Mouse (Mus musculus): ENCODE data around the gene Adgrg3. TPM values are rescaled to one million over a fixed set of nuclear protein-coding genes. Genes with fewer than 3 reads are reported as not detected.
A peak's percentile ranks its signal among the peaks of the same experiment; 100 is the strongest.

The Adgrg3 gene
- 3.0 and 3.1 TPM in 2 replicates for polyA plus RNA-seq (2015; fragmentation: Nextera tagmentation; extraction: Ambion mirVana)

DNA sequence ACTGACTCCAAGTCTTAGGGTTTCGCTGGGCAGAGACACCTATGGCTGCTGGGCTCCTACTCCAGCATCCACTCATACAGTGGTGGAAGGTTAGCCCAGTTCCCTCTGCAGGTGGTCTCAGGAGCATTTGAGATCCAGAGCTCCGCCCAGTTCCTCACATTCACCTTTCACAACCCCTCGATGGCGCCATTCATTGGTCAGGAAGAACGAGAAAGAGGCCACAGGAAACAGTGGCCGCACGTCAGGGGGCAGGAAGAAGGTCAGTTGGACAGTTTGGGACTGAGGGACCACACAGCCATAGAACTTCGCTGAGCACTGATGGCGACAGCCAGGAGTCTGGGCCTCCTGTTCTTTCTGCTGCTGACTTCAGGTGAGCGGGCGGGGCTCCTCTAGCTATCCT, at the start of gene Adgrg3:
Gene Adgrg3, plus strand, starts transcription at position 242 of the 400 bp plus-strand sequence.
- Histone ChIP-seq H3K27ac (replicated peaks) (no peak within 1 kb of the TSS), H3K36me3 (no peaks in the 10 kb centered on the region), H3K27me3 (replicated peaks) (no peaks in the 10 kb centered on the region), H3K9me3 (no peaks in the 10 kb centered on the region), H3K4me1 (no peaks in the 10 kb centered on the region), H3K4me3 (no peak within 1 kb of the TSS), H3K9ac (no peak within 1 kb of the TSS), H3K4me2 (no peak within 1 kb of the TSS)
- ATAC-seq (ENCODE audit: extremely low read depth, insufficient number of reproducible peaks, low FRiP score, low TSS enrichment), result no peak
- WGBS, result 64% methylated on average over 11 of the region's 11 CpGs

DNA sequence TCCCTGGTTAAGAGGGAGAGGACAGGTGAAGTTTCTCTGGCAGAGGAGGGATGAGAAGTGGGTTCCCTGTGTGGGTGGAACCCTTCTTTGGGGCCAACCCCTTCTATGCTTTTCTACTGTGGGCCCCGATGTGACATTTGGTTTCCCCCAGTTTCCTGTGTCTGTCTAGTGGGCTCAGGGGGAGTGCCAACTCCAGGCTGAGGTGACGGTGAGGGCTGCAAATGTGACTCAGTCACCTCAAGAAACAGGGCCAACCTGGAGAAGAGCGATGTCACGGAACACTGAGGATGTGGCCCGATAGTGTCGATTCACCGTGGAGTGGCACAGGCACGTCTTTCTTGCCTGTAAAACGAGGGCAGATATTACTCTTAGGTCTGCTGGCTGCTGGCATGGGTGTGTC, 44.2 kb upstream of the Adgrg3 start:
- H3K4me3 ChIP-seq, result no peak overlapping the region
- no peak overlapping the region for H3K27ac ChIP-seq (replicated peaks)
- no peaks in the 10 kb centered on the region for H3K36me3 ChIP-seq
- ATAC-seq (ENCODE audit: extremely low read depth, insufficient number of reproducible peaks, low FRiP score, low TSS enrichment), result no peak
- H3K4me1 ChIP-seq, result peaks cover 17% of the 10 kb centered on the region
- 87% methylated on average over 9 of the region's 9 CpGs for WGBS
- no peaks in the 10 kb centered on the region for H3K9me3 ChIP-seq
- H3K27me3 ChIP-seq (replicated peaks), result peaks cover 45% of the 10 kb centered on the region
- no peak overlapping the region for H3K4me2 ChIP-seq
- H3K9ac ChIP-seq, result no peak overlapping the region

DNA sequence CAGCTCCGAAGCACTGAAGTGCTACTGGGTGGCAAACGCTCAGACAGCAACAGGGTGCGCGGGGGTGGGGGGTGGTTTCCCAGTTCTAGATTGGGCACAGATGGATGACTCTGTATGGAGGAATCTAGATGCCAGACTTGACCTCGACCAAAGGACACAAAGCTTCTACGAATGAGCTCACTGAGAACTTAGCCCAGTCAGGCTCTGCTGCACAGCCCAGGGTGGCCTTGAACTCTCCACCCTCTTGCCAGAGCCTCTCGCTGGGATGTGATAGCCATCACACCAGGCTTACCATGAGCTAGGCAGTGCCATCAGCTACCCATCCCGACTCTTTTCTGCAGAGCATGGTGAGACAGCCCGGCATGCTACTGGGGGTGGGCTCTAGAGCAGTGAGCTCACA, 43.7 kb upstream of the Adgrg3 start:
- peaks cover 22% of the 10 kb centered on the region for H3K4me1 ChIP-seq
- ATAC-seq (ENCODE audit: extremely low read depth, insufficient number of reproducible peaks, low FRiP score, low TSS enrichment), result no peak
- no peak overlapping the region for H3K27ac ChIP-seq (replicated peaks)
- H3K4me3 ChIP-seq, result no peak overlapping the region
- 77% methylated on average over 9 of the region's 9 CpGs for WGBS
- no peaks in the 10 kb centered on the region for H3K36me3 ChIP-seq
- no peaks in the 10 kb centered on the region for H3K9me3 ChIP-seq
- H3K9ac ChIP-seq, result no peak overlapping the region
- H3K4me2 ChIP-seq, result no peak overlapping the region
- peaks cover 50% of the 10 kb centered on the region for H3K27me3 ChIP-seq (replicated peaks)

DNA sequence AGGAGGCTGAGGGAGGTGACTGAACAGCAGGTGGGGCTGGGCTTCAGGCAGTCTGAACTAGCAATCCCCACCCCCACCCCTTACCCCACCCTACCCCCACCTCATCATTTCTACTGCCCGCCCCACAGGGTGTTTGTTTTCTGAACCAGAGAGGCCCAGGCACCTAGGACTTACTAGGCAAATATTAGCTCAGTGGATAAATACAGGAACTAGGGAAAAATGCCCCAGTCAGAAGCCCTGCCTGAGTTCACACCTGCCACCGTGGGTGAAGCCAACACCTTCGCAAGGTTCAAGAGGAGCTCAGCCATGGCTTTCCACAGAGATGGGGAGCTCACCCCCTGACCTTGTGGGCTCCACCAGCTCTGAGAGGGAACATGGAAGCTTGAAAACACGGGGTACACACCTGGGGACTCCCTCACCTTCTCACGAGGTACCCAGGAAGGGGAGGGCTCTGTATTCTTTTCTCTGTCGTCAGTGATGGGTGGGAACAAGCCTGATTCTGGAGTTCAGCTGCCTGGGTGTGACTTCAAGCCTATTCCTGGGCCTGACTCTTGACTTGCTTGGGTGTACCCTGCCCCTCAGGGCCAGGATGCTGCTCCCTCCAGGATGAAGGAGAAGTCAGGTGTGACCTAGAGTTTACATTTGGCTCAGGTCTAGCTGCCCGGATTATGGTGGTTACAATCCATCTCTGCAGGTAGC, 42.9 kb upstream of the Adgrg3 start, which contains the start of gene Adgrg1:
Gene Adgrg1, plus strand, starts transcription at position 285 of the 699 bp plus-strand sequence.
- Histone ChIP-seq H3K27me3 (replicated peaks) (peaks cover 56% of the 10 kb centered on the region), H3K4me1 (peaks cover 25% of the 10 kb centered on the region), H3K27ac (replicated peaks) (no peak within 1 kb of the TSS), H3K9me3 (no peaks in the 10 kb centered on the region), H3K4me3 (no peak within 1 kb of the TSS), H3K36me3 (no peaks in the 10 kb centered on the region), H3K4me2 (no peak within 1 kb of the TSS), H3K9ac (no peak within 1 kb of the TSS)
- 44% methylated on average over 7 of the region's 7 CpGs for WGBS
- ATAC-seq (ENCODE audit: extremely low read depth, insufficient number of reproducible peaks, low FRiP score, low TSS enrichment), result no peak

DNA sequence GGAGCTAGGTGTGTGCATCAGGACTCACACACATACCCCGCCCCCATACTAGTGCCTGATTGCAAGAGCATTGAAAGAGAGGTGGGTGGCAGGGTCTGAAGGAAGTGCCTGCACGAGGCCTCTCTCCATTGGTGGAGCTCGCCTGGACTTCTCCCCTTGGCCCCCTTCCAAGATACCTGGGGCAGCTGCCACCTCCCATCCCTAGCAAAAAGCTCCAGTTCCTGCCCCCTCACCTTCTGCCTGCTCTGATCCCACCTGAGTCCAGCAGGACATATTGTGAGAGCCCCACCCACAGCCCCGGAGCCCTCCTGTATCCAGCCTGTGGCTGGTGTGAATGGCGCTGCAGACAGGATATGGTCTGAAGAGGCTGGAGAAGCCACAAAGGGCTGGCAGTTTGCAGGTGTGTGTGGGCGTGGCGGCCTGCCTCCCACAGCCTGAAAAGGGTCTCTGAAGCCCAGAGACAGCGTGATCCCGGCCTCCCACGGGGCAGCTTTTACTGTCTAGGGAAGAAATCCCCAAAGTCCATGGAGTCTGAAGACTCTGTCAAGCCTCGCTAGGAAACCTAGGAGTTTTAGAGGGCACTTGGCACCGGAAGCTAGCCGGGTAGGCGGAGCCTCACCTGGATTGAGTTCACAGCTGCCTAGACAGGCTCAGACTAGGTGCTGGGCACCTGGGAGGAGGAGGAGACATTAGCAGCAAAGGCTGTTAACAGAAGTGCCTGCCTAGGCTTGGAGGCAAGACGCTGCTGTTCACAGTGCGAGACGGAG, 40.7 kb upstream of the Adgrg3 start:
- Histone ChIP-seq H3K36me3 (no peaks in the 10 kb centered on the region), H3K27me3 (replicated peaks) (peaks cover 63% of the 10 kb centered on the region)

DNA sequence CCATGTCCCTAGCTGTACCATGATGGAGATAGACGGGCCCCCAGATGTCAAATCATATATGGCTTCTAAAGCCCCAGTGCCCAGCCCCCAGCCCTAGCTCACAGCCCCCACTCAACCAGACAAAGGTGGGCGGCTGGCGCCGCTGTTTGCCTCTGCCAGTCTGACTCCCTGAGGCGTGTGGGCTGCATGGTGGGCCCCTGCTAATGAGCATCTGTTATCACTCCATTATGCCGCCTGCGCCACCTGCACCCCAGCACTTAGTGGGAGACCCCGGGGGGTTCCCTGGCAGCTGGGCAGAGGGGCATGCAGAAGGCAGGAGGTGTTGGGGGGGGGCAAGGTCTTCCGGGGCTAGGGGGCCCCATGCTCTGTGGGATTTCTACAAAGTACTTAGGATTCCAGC, 39.4 kb upstream of the Adgrg3 start:
- no peak overlapping the region for H3K9ac ChIP-seq

More for the DNA sequence above, 40.7 kb upstream of the Adgrg3 start:
- Histone ChIP-seq H3K4me3 (peak overlapping the region; percentile 40), H3K27ac (replicated peaks) (no peak overlapping the region; the same call in 1 of the 2 replicates), H3K9ac (peak overlapping the region; percentile 64), H3K4me1 (peaks cover 34% of the 10 kb centered on the region), H3K4me2 (peak overlapping the region; percentile 61), H3K9me3 (no peaks in the 10 kb centered on the region)
- no peak for ATAC-seq (ENCODE audit: extremely low read depth, insufficient number of reproducible peaks, low FRiP score, low TSS enrichment)
- 14% methylated on average over 17 of the region's 17 CpGs for WGBS

DNA sequence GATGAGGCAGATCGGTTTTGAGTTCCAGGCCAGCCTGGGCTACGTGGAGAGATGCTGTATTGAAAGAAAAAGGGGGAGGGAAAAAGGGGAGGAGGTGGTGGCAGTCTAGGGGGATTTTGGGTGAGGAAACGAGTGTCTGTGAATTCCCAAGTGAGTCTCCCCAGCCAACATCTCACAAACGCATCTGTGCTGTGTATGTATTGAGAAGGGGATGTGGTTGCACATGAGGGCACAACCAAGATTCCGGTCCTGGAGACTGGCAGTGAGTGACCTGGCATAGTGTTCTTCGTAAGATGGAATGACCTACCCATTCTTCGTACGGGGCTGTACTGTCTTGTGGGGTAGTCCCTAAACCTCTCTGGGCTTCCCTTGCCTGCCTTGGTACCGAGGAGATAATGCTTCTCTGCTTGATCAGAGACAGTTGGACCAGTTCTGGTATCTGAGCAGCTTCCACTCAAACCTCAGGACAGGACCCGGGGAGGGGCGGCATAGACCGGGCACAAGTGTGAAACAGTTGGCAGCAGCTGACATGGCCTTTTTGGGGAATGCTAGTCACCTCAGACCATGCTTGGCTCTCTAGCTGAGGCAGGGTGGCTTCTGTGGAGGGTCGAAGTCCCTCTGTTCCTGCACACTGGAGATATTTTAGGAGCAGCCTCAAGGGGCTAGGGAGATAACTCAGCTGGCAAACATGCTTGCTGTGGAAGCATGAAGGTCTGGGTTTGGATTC, 38.7 kb upstream of the Adgrg3 start:
- Histone ChIP-seq H3K27me3 (replicated peaks) (peaks cover 63% of the 10 kb centered on the region), H3K4me2 (no peak overlapping the region), H3K36me3 (no peaks in the 10 kb centered on the region), H3K9ac (no peak overlapping the region), H3K4me1 (peaks cover 47% of the 10 kb centered on the region), H3K9me3 (no peaks in the 10 kb centered on the region), H3K27ac (replicated peaks) (no peak overlapping the region), H3K4me3 (no peak overlapping the region)
- no peak for ATAC-seq (ENCODE audit: extremely low read depth, insufficient number of reproducible peaks, low FRiP score, low TSS enrichment)
- WGBS, result 68% methylated on average over 13 of the region's 13 CpGs

More for the DNA sequence above, 39.4 kb upstream of the Adgrg3 start:
- no peak for ATAC-seq (ENCODE audit: extremely low read depth, insufficient number of reproducible peaks, low FRiP score, low TSS enrichment)
- Histone ChIP-seq H3K9me3 (no peaks in the 10 kb centered on the region), H3K36me3 (no peaks in the 10 kb centered on the region), H3K27ac (replicated peaks) (no peak overlapping the region), H3K4me2 (peak overlapping the region; percentile 61; the same call in 1 of the 2 replicates), H3K4me1 (peaks cover 41% of the 10 kb centered on the region), H3K4me3 (peak overlapping the region; percentile 40; the same call in 1 of the 2 replicates), H3K27me3 (replicated peaks) (peaks cover 63% of the 10 kb centered on the region)
- WGBS, result 47% methylated on average over 9 of the region's 9 CpGs

DNA sequence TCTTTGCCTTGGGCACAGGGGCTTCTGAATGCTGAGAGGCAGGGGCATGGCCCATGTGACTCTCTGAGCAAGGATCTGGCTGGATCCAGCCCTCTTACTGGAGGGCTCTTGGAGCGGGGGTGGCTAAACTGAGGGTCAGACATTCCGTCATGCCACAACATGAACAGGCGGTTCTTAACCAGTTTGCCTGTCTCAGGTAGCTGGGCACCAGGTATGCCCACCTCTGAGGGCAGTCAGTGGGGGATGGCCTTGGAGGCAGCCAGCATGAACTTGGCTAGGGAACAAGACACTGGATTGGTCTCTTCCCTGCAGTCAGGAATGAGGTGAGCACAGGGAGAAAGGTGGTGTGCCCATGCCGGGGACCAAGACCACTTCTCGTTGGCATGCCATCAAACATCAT, 37.3 kb upstream of the Adgrg3 start:
- no peak for ATAC-seq (ENCODE audit: extremely low read depth, insufficient number of reproducible peaks, low FRiP score, low TSS enrichment)
- H3K4me2 ChIP-seq, result no peak overlapping the region
- peaks cover 49% of the 10 kb centered on the region for H3K27me3 ChIP-seq (replicated peaks)
- no peak overlapping the region for H3K27ac ChIP-seq (replicated peaks)
- 84% methylated on average over 5 of the region's 5 CpGs for WGBS
- H3K36me3 ChIP-seq, result no peaks in the 10 kb centered on the region
- H3K4me1 ChIP-seq, result peaks cover 61% of the 10 kb centered on the region
- H3K4me3 ChIP-seq, result no peak overlapping the region
- no peak overlapping the region for H3K9ac ChIP-seq
- H3K9me3 ChIP-seq, result no peaks in the 10 kb centered on the region

DNA sequence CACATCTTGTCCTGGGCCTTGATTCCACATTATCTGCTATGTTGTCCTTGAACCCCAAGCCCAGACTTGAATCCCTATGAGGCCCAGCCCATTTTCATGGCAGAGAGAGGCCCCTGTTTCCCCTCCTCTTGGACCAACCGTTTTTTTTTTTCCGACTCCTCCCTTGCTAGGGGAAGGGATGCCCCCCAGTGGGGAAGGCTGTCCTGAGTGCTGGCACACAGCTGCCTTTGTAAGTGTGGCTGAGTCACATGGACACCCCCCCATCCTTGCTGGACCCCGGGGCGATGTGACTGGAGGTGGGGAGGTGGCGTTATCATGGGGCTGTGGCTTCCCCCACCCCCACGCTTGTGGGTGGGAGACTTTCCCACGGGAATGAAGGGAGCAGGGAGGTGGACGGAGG, 36.5 kb upstream of the Adgrg3 start:
- peaks cover 66% of the 10 kb centered on the region for H3K4me1 ChIP-seq
- no peaks in the 10 kb centered on the region for H3K9me3 ChIP-seq
- no peak overlapping the region for H3K9ac ChIP-seq
- peaks cover 41% of the 10 kb centered on the region for H3K27me3 ChIP-seq (replicated peaks)
- WGBS, result 49% methylated on average over 8 of the region's 8 CpGs
- no peak overlapping the region for H3K27ac ChIP-seq (replicated peaks)
- no peak overlapping the region for H3K4me2 ChIP-seq
- H3K36me3 ChIP-seq, result no peaks in the 10 kb centered on the region
- ATAC-seq (ENCODE audit: extremely low read depth, insufficient number of reproducible peaks, low FRiP score, low TSS enrichment), result no peak
- no peak overlapping the region for H3K4me3 ChIP-seq

DNA sequence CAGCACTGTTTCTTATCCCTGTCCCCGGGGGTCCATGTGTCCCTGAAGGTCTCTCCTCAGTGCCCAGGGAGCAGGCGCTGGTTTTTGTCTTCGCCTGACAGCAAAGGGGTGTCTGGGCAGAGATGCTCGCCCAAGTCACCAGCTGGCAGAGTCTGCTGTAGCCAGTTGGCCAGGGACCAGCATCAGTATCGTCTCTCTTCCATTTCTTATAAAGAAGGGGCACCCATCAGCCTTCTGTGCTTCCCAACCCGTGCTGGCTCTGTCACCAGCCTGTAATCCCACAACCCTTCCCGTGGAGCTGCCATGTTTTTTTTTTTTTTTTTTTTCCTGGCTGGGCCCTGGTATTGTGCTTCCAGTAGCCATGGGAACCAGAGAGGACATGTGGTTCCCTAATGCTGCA, 35.6 kb upstream of the Adgrg3 start:
- Histone ChIP-seq H3K4me1 (peaks cover 71% of the 10 kb centered on the region), H3K9ac (no peak overlapping the region), H3K27me3 (replicated peaks) (peaks cover 33% of the 10 kb centered on the region), H3K36me3 (no peaks in the 10 kb centered on the region), H3K4me2 (no peak overlapping the region), H3K9me3 (no peaks in the 10 kb centered on the region), H3K27ac (replicated peaks) (no peak overlapping the region), H3K4me3 (no peak overlapping the region)
- ATAC-seq (ENCODE audit: extremely low read depth, insufficient number of reproducible peaks, low FRiP score, low TSS enrichment), result no peak
- WGBS, result 62% methylated on average over 7 of the region's 7 CpGs

DNA sequence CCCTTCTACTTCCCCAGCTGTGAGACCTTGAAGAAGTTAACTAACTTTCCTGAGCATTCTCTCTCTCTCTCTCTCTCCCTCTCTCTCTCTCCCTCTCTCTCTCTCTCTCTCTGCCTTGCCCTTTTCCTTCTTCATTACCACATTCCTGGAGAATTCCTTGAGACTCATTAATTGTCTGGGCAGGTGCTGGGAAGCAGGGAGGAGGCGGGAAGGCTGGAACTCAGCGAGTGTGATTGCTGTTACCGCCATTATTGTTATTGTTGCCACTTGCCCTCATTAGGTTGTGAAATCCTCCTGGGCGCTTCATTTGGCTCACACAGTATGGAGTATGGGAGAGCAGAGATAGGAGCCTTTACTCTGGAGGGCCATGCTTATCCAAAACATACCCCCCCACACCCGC, 34.3 kb upstream of the Adgrg3 start:
- no peak for ATAC-seq (ENCODE audit: extremely low read depth, insufficient number of reproducible peaks, low FRiP score, low TSS enrichment)
- H3K9me3 ChIP-seq, result no peaks in the 10 kb centered on the region
- peaks cover 67% of the 10 kb centered on the region for H3K4me1 ChIP-seq
- H3K4me3 ChIP-seq, result no peak overlapping the region
- 0 out of 2 replicates have a peak overlapping the region, but pooled peaks have one; percentile 29 for H3K27ac ChIP-seq (replicated peaks)
- H3K9ac ChIP-seq, result peak overlapping the region; percentile 68; the same call in 1 of the 2 replicates
- no peaks in the 10 kb centered on the region for H3K36me3 ChIP-seq
- peaks cover 20% of the 10 kb centered on the region for H3K27me3 ChIP-seq (replicated peaks)
- H3K4me2 ChIP-seq, result peak overlapping the region; percentile 51; the same call in 1 of the 2 replicates
- WGBS, result 25% methylated on average over 5 of the region's 5 CpGs

Measured in heart, embryonic 13.5 days (tissue).